Mouse (Mus musculus) limb, embryonic 12.5 days (tissue): Measurements from ENCODE around the gene Sdhb. TPM values are rescaled to one million over a fixed set of nuclear protein-coding genes. Genes with fewer than 3 reads are reported as not detected.

Experiments
- ATAC-seq: fragments of 200-750 bp; cut with Nextera tagmentation; 2 replicates; pipeline ENCODE4 v1.8.0; 2017; ENCODE audit warnings: low read depth, moderate TSS enrichment; ENCODE audit not compliant: insufficient number of reproducible peaks, insufficient read depth, low FRiP score, low TSS enrichment
- H3K27ac ChIP-seq: fragments of 300-500 bp; sonication (generic); 2 replicates; pipeline ENCODE4 v1.5.1; 2016; ENCODE audit warnings: mild to moderate bottlenecking, moderate library complexity
- H3K27me3 ChIP-seq: fragments of 300-500 bp; sonication (generic); 2 replicates; pipeline ENCODE4 v1.6.1; 2016; ENCODE audit warnings: mild to moderate bottlenecking, moderate library complexity
- H3K36me3 ChIP-seq: fragments of 300-500 bp; sonication (generic); 2 replicates; pipeline ENCODE4 v1.6.1; 2016; ENCODE audit warnings: mild to moderate bottlenecking, moderate library complexity
- H3K4me1 ChIP-seq: fragments of 300-500 bp; sonication (generic); replicated peaks from 2 replicates; pipeline ENCODE4 v1.6.1; 2016
- H3K4me2 ChIP-seq: fragments of 300-500 bp; sonication (generic); 2 replicates; pipeline ENCODE4 v1.6.1; 2016; ENCODE audit warnings: mild to moderate bottlenecking, moderate library complexity
- H3K4me3 ChIP-seq: fragments of 300-500 bp; sonication (generic); replicated peaks from 2 replicates; pipeline ENCODE4 v1.5.1; 2016; ENCODE audit warnings: mild to moderate bottlenecking
- H3K9ac ChIP-seq: fragments of 300-500 bp; sonication (generic); replicated peaks from 2 replicates; pipeline ENCODE4 v1.6.1; 2016; ENCODE audit warnings: mild to moderate bottlenecking, moderate library complexity
- H3K9me3 ChIP-seq: fragments of 300-500 bp; sonication (generic); 2 replicates; pipeline ENCODE4 v1.6.1; 2016; ENCODE audit warnings: mild to moderate bottlenecking, moderate library complexity
- WGBS: fragments of 180-500 bp; shearing (Covaris S2); methylation state at CpG from one replicate; pipeline ENCODE4 v1.1.7; 2016; 5-methylcytosine and 5-hydroxymethylcytosine counted together
- polyA plus RNA-seq: library from polyadenylated mRNA; unstranded; fragments of >200 nt; fragmentation: Nextera tagmentation; extraction: Ambion mirVana; gene quantifications from 2 replicates; pipeline ENCODE4 v1.2.1, GENCODE M21; 2016

The Sdhb gene
- 381 and 392 TPM in 2 replicates for polyA plus RNA-seq

- no peaks in the 10 kb centered on the region for H3K27me3 ChIP-seq
- no peaks in the 10 kb centered on the region for H3K9me3 ChIP-seq
- peaks cover 24% of the 10 kb centered on the region for H3K4me1 ChIP-seq
- peak within 1 kb of the TSS; percentile 94 for H3K4me3 ChIP-seq
- peak within 1 kb of the TSS; percentile 96 for H3K4me2 ChIP-seq
- peak within 1 kb of the TSS; percentile 89 for H3K9ac ChIP-seq
- WGBS, result 3% methylated on average over 37 of the region's 37 CpGs
- H3K36me3 ChIP-seq, result peaks cover 4% of the 10 kb centered on the region
- peak; percentile 94 for ATAC-seq
- H3K27ac ChIP-seq, result peak within 1 kb of the TSS; percentile 81
Measured at GRCm38 (mm10) chr4:140960781-140961466, at the start of gene Sdhb. TSS of gene Sdhb (plus strand) at chr4:140961203.

- ATAC-seq, result no peak
- H3K27ac ChIP-seq, result no peak overlapping the region
- no peak overlapping the region for H3K4me2 ChIP-seq
- H3K36me3 ChIP-seq, result no peaks in the 10 kb centered on the region
- H3K9me3 ChIP-seq, result no peaks in the 10 kb centered on the region
- H3K9ac ChIP-seq, result no peak overlapping the region
- WGBS, result 89% methylated on average over 9 of the region's 9 CpGs
- no peak overlapping the region for H3K4me3 ChIP-seq
- peaks cover 32% of the 10 kb centered on the region for H3K27me3 ChIP-seq
- peaks cover 12% of the 10 kb centered on the region for H3K4me1 ChIP-seq
Measured at GRCm38 (mm10) chr4:140911416-140911815, 49.6 kb upstream of the Sdhb start.

GRCm38 (mm10) chr4:140912271-140912833, 48.7 kb upstream of the Sdhb start:
- no peaks in the 10 kb centered on the region for H3K36me3 ChIP-seq
- no peak overlapping the region for H3K9ac ChIP-seq
- no peak overlapping the region for H3K4me3 ChIP-seq
- no peaks in the 10 kb centered on the region for H3K9me3 ChIP-seq
- no peak overlapping the region for H3K4me2 ChIP-seq
- no peak overlapping the region for H3K27ac ChIP-seq
- ATAC-seq, result no peak
- 76% methylated on average over 10 of the region's 10 CpGs for WGBS
- peaks cover 23% of the 10 kb centered on the region for H3K27me3 ChIP-seq
- peaks cover 9% of the 10 kb centered on the region for H3K4me1 ChIP-seq

- 89% methylated on average over 9 of the region's 9 CpGs for WGBS
- Histone ChIP-seq H3K9ac (no peak overlapping the region), H3K4me1 (peaks cover 9% of the 10 kb centered on the region), H3K36me3 (no peaks in the 10 kb centered on the region), H3K4me3 (no peak overlapping the region), H3K4me2 (no peak overlapping the region), H3K9me3 (no peaks in the 10 kb centered on the region), H3K27ac (no peak overlapping the region), H3K27me3 (peaks cover 11% of the 10 kb centered on the region)
- no peak for ATAC-seq
Measured at GRCm38 (mm10) chr4:140913565-140913964, 47.4 kb upstream of the Sdhb start.

GRCm38 (mm10) chr4:140914731-140915131, 46.3 kb upstream of the Sdhb start:
- no peak overlapping the region for H3K4me3 ChIP-seq
- H3K27ac ChIP-seq, result no peak overlapping the region
- H3K36me3 ChIP-seq, result no peaks in the 10 kb centered on the region
- H3K9me3 ChIP-seq, result no peaks in the 10 kb centered on the region
- peaks cover under 1% of the 10 kb centered on the region; the same call in 1 of the 2 replicates for H3K27me3 ChIP-seq
- H3K9ac ChIP-seq, result no peak overlapping the region
- ATAC-seq, result no peak
- H3K4me1 ChIP-seq, result peaks cover 9% of the 10 kb centered on the region
- no peak overlapping the region for H3K4me2 ChIP-seq
- 65% methylated on average over 6 of the region's 6 CpGs for WGBS

- ATAC-seq, result no peak
- H3K4me2 ChIP-seq, result no peak overlapping the region
- H3K36me3 ChIP-seq, result no peaks in the 10 kb centered on the region
- H3K9me3 ChIP-seq, result no peaks in the 10 kb centered on the region
- no peaks in the 10 kb centered on the region for H3K27me3 ChIP-seq
- no peak overlapping the region for H3K27ac ChIP-seq
- no peak overlapping the region for H3K4me3 ChIP-seq
- H3K9ac ChIP-seq, result no peak overlapping the region
- H3K4me1 ChIP-seq, result peaks cover 9% of the 10 kb centered on the region
- 79% methylated on average over 3 of the region's 3 CpGs for WGBS
Measured at GRCm38 (mm10) chr4:140915235-140915634, 45.8 kb upstream of the Sdhb start.

GRCm38 (mm10) chr4:140916296-140916695, 44.7 kb upstream of the Sdhb start:
- Histone ChIP-seq H3K27me3 (no peaks in the 10 kb centered on the region), H3K4me2 (no peak overlapping the region), H3K9me3 (no peaks in the 10 kb centered on the region), H3K36me3 (no peaks in the 10 kb centered on the region), H3K9ac (no peak overlapping the region), H3K4me3 (no peak overlapping the region), H3K27ac (no peak overlapping the region), H3K4me1 (no peaks in the 10 kb centered on the region; the same call in 1 of the 2 replicates)
- 90% methylated on average over 5 of the region's 5 CpGs for WGBS
- no peak for ATAC-seq

GRCm38 (mm10) chr4:140917451-140917850, 43.6 kb upstream of the Sdhb start:
- 86% methylated on average over 9 of the region's 9 CpGs for WGBS
- no peak overlapping the region for H3K4me3 ChIP-seq
- no peak overlapping the region for H3K27ac ChIP-seq
- H3K36me3 ChIP-seq, result no peaks in the 10 kb centered on the region
- no peaks in the 10 kb centered on the region for H3K9me3 ChIP-seq
- no peak for ATAC-seq
- peaks cover 5% of the 10 kb centered on the region for H3K4me1 ChIP-seq
- no peaks in the 10 kb centered on the region for H3K27me3 ChIP-seq
- no peak overlapping the region for H3K9ac ChIP-seq
- no peak overlapping the region for H3K4me2 ChIP-seq

GRCm38 (mm10) chr4:140919974-140920836, 40.8 kb upstream of the Sdhb start:
- no peak for ATAC-seq
- Histone ChIP-seq H3K4me2 (no peak overlapping the region), H3K27me3 (no peaks in the 10 kb centered on the region), H3K27ac (no peak overlapping the region), H3K4me1 (peaks cover 7% of the 10 kb centered on the region), H3K9ac (no peak overlapping the region), H3K36me3 (no peaks in the 10 kb centered on the region), H3K9me3 (no peaks in the 10 kb centered on the region), H3K4me3 (no peak overlapping the region)
- 62% methylated on average over 11 of the region's 11 CpGs for WGBS

GRCm38 (mm10) chr4:140922508-140922907, 38.5 kb upstream of the Sdhb start:
- Histone ChIP-seq H3K27me3 (no peaks in the 10 kb centered on the region), H3K4me1 (peaks cover 18% of the 10 kb centered on the region), H3K9ac (no peak overlapping the region), H3K27ac (no peak overlapping the region), H3K4me2 (no peak overlapping the region), H3K36me3 (no peaks in the 10 kb centered on the region), H3K9me3 (no peaks in the 10 kb centered on the region), H3K4me3 (no peak overlapping the region)
- WGBS, result 67% methylated on average over 5 of the region's 5 CpGs
- ATAC-seq, result no peak

- Histone ChIP-seq H3K36me3 (no peaks in the 10 kb centered on the region), H3K27me3 (no peaks in the 10 kb centered on the region), H3K4me3 (no peak overlapping the region), H3K4me2 (no peak overlapping the region), H3K9ac (no peak overlapping the region), H3K27ac (0 out of 2 replicates have a peak overlapping the region, but pooled peaks have one; percentile 1), H3K9me3 (no peaks in the 10 kb centered on the region), H3K4me1 (peaks cover 39% of the 10 kb centered on the region)
- ATAC-seq, result no peak
- 43% methylated on average over 8 of the region's 8 CpGs for WGBS
Measured at GRCm38 (mm10) chr4:140925648-140926047, 35.4 kb upstream of the Sdhb start.
